Mouse (Mus musculus) kidney, embryonic 16.5 days (tissue): ENCODE results near the gene Clpsl2. TPM values are rescaled to one million over a fixed set of nuclear protein-coding genes. Genes with fewer than 3 reads are reported as not detected.

Source experiments
- ATAC-seq: fragments of 200-750 bp; cut with Nextera tagmentation; 2 replicates; pipeline ENCODE4 v1.8.0; 2017; ENCODE audit warnings: moderate TSS enrichment; ENCODE audit not compliant: low FRiP score, low TSS enrichment
- H3K27ac ChIP-seq: fragments of 300-500 bp; sonication (generic); 2 replicates; pipeline ENCODE4 v1.5.1; 2014; ENCODE audit warnings: low read length
- H3K27me3 ChIP-seq: fragments of 300-500 bp; sonication (generic); 2 replicates; pipeline ENCODE4 v1.6.1; 2014; ENCODE audit warnings: low read length, control low read depth, mixed read lengths; ENCODE audit not compliant: insufficient read depth
- H3K36me3 ChIP-seq: fragments of 300-500 bp; sonication (generic); 2 replicates; pipeline ENCODE4 v1.6.1; 2014; ENCODE audit warnings: low read length, control low read depth, mixed read lengths; ENCODE audit not compliant: insufficient read depth
- H3K4me1 ChIP-seq: fragments of 300-500 bp; sonication (generic); 2 replicates; pipeline ENCODE4 v1.6.1; 2014; ENCODE audit warnings: low read length, control low read depth, mixed read lengths; ENCODE audit not compliant: insufficient read depth
- H3K4me2 ChIP-seq: fragments of 300-500 bp; sonication (generic); replicated peaks from 2 replicates; pipeline ENCODE4 v1.6.1; 2014; ENCODE audit warnings: low read depth, low read length
- H3K4me3 ChIP-seq: fragments of 300-500 bp; sonication (generic); 2 replicates; pipeline ENCODE4 v1.5.1; 2014; ENCODE audit warnings: mild to moderate bottlenecking, low read length
- H3K9ac ChIP-seq: fragments of 300-500 bp; sonication (generic); replicated peaks from 2 replicates; pipeline ENCODE4 v1.6.1; 2014; ENCODE audit warnings: low read length
- H3K9me3 ChIP-seq: fragments of 300-500 bp; sonication (generic); 2 replicates; pipeline ENCODE4 v1.6.1; 2016; ENCODE audit warnings: low read length, control low read depth
- WGBS: fragments of 180-500 bp; shearing (Covaris S2); extraction: QIAGEN DNeasy Blood & Tissue Kit; methylation state at CpG from one replicate; pipeline ENCODE4 v1.1.7; 2014; 5-methylcytosine and 5-hydroxymethylcytosine counted together
- polyA plus RNA-seq: library from polyadenylated mRNA; unstranded; fragments of >200 nt; fragmentation: Nextera tagmentation; extraction: Ambion mirVana; gene quantifications from 2 replicates; pipeline ENCODE4 v1.2.1, GENCODE M21; 2015

Clpsl2 gene
- polyA plus RNA-seq, 1 experiment from 2014 or later: not detected

DNA sequence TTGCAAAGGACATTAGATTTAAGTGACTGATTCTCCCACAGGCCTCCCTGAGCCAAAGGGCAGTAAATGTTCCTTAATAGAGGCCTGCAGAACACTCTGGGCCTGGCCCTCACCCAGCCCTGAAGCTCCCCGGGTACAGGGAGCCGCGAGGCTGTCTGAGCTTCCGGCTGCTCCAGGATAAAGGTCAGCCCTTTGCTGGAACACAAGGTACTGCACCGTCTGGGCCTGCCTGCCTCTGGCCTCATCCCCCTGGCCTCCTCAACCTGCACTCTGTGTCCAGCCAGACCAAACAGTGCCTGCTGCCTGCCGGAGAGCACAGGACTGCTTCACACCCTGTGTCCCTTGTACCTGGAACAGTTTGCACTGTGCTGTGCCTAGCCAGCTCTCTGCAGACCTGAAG, 36.5 kb upstream of the Clpsl2 start:
- no peaks in the 10 kb centered on the region for H3K36me3 ChIP-seq
- peak overlapping the region; percentile 61 for H3K27ac ChIP-seq
- no peak overlapping the region for H3K4me2 ChIP-seq
- no peaks in the 10 kb centered on the region for H3K9me3 ChIP-seq
- no peaks in the 10 kb centered on the region for H3K27me3 ChIP-seq
- no peak overlapping the region for H3K4me3 ChIP-seq
- H3K9ac ChIP-seq: peak overlapping the region; percentile 33; the same call in 1 of the 2 replicates
- ATAC-seq: peak; percentile 76
- H3K4me1 ChIP-seq: peaks cover 52% of the 10 kb centered on the region
- 21% methylated on average over 6 of the region's 6 CpGs for WGBS

DNA sequence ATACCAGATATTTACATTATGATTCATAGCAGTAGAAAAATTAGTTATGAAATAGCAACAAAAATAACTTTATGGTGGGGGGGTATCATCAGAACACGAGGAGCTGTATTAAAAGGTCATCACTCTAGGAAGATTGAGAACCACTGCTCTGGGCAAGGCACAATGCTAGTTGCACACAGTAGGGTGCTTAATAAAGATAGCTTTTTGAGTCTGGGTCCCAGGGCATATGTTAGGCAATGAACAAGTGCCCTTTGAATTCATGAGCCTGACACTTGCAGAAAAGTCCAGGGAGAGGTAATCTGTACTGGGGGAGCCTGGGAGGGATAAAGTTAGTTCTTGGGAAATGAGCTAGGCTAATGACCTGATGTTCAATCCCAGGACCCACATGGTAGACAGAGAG, 35.9 kb upstream of the Clpsl2 start:
- WGBS: 58% methylated on average over 1 of the region's 1 CpGs
- H3K9me3 ChIP-seq: no peaks in the 10 kb centered on the region
- no peaks in the 10 kb centered on the region for H3K27me3 ChIP-seq
- peak overlapping the region; percentile 61; the same call in 1 of the 2 replicates for H3K27ac ChIP-seq
- H3K9ac ChIP-seq: no peak overlapping the region
- no peak for ATAC-seq
- H3K4me3 ChIP-seq: no peak overlapping the region
- H3K36me3 ChIP-seq: no peaks in the 10 kb centered on the region
- no peak overlapping the region for H3K4me2 ChIP-seq
- peaks cover 54% of the 10 kb centered on the region for H3K4me1 ChIP-seq

DNA sequence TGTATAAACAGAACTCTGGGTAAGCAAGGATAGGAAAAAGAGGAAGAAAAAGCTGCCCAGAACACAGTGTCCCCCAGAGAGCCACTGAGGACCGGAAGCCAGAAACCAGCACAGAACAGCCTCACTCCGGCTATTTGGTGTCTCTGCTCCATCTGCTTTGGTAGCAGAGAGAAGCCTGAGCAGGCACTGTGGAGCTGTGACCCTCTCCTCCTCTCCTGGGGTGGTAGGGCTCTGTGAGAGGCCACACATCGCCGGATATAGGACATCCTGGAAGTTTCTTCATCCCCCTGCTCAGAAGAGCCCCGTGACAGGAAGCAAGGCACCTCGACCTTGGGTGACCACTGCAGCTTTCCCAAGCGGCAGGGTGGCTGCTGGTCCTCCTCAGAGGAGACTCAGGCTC, 35.4 kb upstream of the Clpsl2 start:
- ATAC-seq: no peak
- Histone ChIP-seq H3K27me3 (no peaks in the 10 kb centered on the region), H3K27ac (no peak overlapping the region), H3K4me2 (no peak overlapping the region), H3K36me3 (no peaks in the 10 kb centered on the region), H3K4me1 (peaks cover 59% of the 10 kb centered on the region), H3K4me3 (no peak overlapping the region), H3K9me3 (no peaks in the 10 kb centered on the region), H3K9ac (no peak overlapping the region)
- WGBS: 59% methylated on average over 7 of the region's 7 CpGs

DNA sequence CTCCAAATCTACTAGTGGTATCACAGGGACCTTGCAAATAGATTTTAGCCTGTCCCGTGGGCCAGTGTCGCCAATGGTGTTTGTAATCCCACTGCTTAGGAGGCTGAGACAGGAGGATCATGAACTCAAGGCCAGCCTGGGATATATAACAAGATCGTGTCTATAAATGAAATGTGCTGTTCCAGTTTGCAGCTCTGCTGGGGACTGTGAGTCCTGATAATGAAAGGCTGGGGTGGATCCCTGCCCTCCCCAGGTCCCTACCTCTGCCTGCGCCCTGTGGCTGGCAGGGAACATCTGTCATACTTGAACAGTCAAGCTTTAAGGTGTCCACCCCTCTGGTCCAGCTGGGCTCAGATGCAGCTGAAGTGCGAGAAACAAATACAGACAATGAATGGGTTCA, 34.7 kb upstream of the Clpsl2 start:
- H3K9ac ChIP-seq: no peak overlapping the region
- no peak overlapping the region for H3K4me2 ChIP-seq
- no peak overlapping the region for H3K4me3 ChIP-seq
- H3K36me3 ChIP-seq: no peaks in the 10 kb centered on the region
- no peaks in the 10 kb centered on the region for H3K9me3 ChIP-seq
- no peaks in the 10 kb centered on the region for H3K27me3 ChIP-seq
- peaks cover 59% of the 10 kb centered on the region for H3K4me1 ChIP-seq
- no peak overlapping the region for H3K27ac ChIP-seq
- 68% methylated on average over 4 of the region's 5 CpGs for WGBS
- no peak for ATAC-seq

DNA sequence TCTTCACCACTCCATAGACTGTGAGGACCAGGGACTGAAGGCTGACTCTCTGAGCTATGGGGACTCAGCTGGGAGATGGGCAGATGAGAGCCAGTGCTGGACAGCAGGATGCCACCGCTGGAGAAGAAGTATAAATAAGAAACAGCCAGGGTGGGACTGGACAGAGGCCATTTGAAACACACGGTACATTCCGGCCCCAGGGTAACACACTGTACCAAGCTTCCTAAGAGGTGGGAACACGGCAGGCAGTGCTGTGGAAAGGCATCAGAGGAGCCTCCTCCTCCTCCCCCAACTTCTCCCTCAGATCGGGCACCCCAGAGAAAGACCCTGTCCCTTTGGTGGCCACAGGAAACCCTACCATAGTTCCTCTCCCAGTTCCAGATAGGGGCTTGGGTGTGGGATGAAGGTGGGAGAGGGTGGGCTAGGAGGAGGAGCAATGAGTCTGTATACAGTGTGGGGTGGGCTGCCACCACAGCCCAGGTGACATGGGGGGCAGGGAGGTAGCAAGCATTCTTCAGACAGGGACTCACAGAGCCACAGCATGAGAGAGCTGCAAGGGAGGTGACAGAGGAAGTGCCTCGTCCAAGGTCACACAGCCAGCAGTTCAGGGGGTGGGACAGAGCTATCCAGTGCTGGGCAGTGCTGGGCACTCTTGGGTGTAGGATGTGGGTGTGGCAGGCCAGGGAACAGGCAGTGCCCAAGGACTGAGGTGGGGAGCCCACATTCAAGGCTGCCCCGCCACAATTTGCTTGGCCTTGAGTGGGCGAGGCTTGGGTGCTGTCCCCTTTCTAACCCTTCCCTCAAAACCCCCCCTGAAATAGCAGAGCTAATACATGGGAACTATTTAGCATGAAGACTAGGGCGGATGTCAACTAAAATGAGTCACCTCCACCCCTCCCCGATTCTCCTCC, 33.5 kb upstream of the Clpsl2 start:
- H3K9ac ChIP-seq: no peak overlapping the region
- H3K27ac ChIP-seq: no peak overlapping the region
- H3K4me3 ChIP-seq: no peak overlapping the region
- 57% methylated on average over 10 of the region's 10 CpGs for WGBS
- peaks cover 51% of the 10 kb centered on the region for H3K4me1 ChIP-seq
- H3K9me3 ChIP-seq: no peaks in the 10 kb centered on the region
- no peaks in the 10 kb centered on the region; the same call in 1 of the 2 replicates for H3K27me3 ChIP-seq
- no peak for ATAC-seq
- no peak overlapping the region for H3K4me2 ChIP-seq
- no peaks in the 10 kb centered on the region for H3K36me3 ChIP-seq

DNA sequence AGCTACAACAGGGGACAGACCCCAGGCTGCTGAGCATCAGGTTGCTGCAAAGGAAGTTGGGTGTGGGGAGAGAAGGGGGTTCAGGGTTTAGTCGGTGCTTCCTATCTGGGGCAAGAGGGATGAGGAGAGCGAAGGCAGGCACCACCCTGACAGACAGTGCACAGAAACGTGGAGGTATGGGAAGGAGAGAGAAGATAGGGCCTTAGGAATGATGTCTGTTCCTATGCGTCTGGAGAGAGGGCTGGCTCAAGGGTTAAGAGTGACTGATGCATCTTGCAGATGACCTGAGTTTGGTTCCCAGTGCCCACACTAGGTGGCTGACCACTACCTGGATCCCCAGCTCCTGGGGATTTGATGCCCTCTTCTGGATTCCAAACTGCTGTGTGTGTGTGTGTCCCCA, 32.3 kb upstream of the Clpsl2 start:
- H3K4me1 ChIP-seq: peaks cover 45% of the 10 kb centered on the region
- 64% methylated on average over 4 of the region's 4 CpGs for WGBS
- no peaks in the 10 kb centered on the region; the same call in 1 of the 2 replicates for H3K27me3 ChIP-seq
- H3K4me3 ChIP-seq: peak overlapping the region; percentile 53; the same call in 1 of the 2 replicates
- no peaks in the 10 kb centered on the region for H3K36me3 ChIP-seq
- H3K4me2 ChIP-seq: peak overlapping the region; percentile 94; the same call in 1 of the 2 replicates
- no peak overlapping the region for H3K9ac ChIP-seq
- ATAC-seq: no peak
- H3K27ac ChIP-seq: 0 out of 2 replicates have a peak overlapping the region, but pooled peaks have one; percentile 82
- H3K9me3 ChIP-seq: no peaks in the 10 kb centered on the region

DNA sequence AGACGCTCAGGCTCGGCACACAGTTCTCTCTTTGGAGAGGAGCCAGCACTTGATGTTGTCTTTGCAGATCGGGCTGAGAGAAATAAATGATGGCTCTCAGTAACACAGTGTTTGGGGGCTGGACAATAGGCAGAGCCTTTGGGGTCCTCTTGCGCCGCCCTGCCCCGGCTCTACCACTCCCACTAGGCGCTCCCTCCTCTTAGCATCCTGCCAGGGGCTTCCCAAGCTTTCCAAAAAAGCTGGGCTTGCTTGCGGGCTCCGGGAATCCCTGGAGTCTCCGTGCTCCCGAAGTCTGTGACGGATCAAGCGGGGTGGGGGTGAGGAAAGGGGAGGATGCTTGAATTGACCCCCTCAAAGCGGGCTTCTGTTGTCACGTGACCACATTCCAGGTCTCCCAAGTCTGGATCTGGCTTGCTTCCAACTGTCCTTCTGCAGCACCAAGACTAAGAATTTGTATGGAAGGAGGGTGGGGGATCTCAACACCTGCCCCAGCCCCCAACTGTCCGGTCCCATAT, 31.7 kb upstream of the Clpsl2 start, which contains the start of gene Fkbp5:
Gene Fkbp5 (minus strand): TSS at position 87 of the 515 bp plus-strand sequence.
- 1% methylated on average over 16 of the region's 16 CpGs for WGBS
- peak; percentile 30 for ATAC-seq
- peak within 1 kb of the TSS; percentile 82 for H3K27ac ChIP-seq
- H3K9me3 ChIP-seq: no peaks in the 10 kb centered on the region
- peaks cover 44% of the 10 kb centered on the region for H3K4me1 ChIP-seq
- no peaks in the 10 kb centered on the region; the same call in 1 of the 2 replicates for H3K27me3 ChIP-seq
- H3K4me3 ChIP-seq: peak within 1 kb of the TSS; percentile 53
- H3K9ac ChIP-seq: peak within 1 kb of the TSS; percentile 64
- no peaks in the 10 kb centered on the region for H3K36me3 ChIP-seq
- peak within 1 kb of the TSS; percentile 94 for H3K4me2 ChIP-seq

DNA sequence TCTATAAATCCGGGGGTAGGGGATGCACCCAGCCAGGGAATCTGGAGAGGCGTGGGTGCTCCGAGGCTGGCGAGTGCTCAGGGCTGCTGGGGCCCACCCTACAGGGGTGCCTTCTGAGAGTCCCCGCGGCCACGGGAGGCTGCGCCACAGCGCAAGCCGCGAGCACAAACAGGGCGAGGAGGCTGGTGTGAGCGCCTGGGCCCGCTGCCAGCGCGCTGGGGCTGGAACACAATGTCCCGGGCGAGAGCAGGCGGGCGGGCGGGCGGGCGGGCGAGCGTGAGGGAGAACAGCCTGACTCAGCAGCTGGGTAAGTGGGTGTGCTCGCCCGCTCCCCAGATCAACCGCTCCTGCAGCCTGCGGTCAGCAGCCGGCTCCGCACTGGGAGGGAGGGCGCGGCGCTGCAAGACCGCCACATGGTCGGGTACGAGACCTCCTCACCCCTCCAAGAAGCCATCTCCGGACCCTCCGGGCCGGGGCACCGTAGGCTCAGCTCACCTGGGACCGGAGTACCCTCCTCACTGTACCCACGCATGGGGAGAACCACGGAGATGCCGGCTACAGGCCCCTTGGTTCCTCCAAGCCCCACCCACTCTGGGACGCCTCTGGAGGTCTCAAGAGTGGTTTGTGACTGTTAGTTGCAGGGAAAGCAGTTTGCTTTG, 31.1 kb upstream of the Clpsl2 start:
- WGBS: 2% methylated on average over 44 of the region's 46 CpGs
- peak overlapping the region; percentile 94 for H3K4me2 ChIP-seq

DNA sequence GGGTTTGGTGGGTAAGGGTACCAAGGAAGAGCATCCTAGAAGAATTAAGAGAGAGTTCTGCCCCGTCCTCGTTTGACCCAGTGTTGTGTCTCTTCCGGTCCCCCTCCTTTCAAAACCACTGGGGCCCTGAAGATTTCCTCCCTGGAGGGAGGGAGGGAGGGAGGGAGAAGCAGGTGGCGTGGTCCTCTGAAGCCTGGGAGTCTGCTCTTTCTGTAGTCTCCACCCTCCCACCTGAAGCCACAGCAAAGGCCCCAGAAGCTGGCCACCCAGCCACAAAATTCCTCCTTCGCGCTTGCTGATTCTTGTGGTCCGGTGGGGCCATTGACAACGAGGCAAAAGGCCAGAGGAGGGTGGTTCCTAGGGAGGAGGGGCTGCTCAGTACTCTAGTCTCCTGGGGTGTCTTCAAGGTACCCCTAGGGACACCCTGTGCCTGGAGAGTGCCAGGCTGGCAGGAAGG, 30.6 kb upstream of the Clpsl2 start:
- Histone ChIP-seq H3K4me3 (peak overlapping the region; percentile 53), H3K36me3 (no peaks in the 10 kb centered on the region), H3K4me1 (peaks cover 41% of the 10 kb centered on the region), H3K27ac (peak overlapping the region; percentile 82; the same call in 1 of the 2 replicates), H3K9me3 (no peaks in the 10 kb centered on the region), H3K4me2 (peak overlapping the region; percentile 94), H3K27me3 (no peaks in the 10 kb centered on the region; the same call in 1 of the 2 replicates), H3K9ac (peak overlapping the region; percentile 64)
- no peak for ATAC-seq
- WGBS: 17% methylated on average over 7 of the region's 8 CpGs

More for the DNA sequence above, 31.1 kb upstream of the Clpsl2 start:
- Histone ChIP-seq H3K9ac (peak overlapping the region; percentile 64), H3K4me1 (peaks cover 38% of the 10 kb centered on the region), H3K27me3 (no peaks in the 10 kb centered on the region; the same call in 1 of the 2 replicates), H3K27ac (peak overlapping the region; percentile 82), H3K9me3 (no peaks in the 10 kb centered on the region), H3K36me3 (no peaks in the 10 kb centered on the region), H3K4me3 (peak overlapping the region; percentile 53)
- ATAC-seq: peak; percentile 76
